Comparison of ENCODE assay signal across 12 mouse cellular contexts in genomic region chr1:68748976-68749375, GRCm38 (mm10).
A peak's percentile ranks its signal among the peaks of the same experiment; 100 is the strongest.
DNase-seq lines count a peak whose midpoint lies in the region; ATAC-seq and TF ChIP-seq lines count a peak whose summit lies in the region.
"Had no signal": no experiment of that assay in that cellular context is flagged by ENCODE, and none has a peak within 500 bp of the region (broad histone marks: within the 10 kb centered on the region; RNA-seq: fewer than 3 reads in every experiment).

No protein-coding gene starts in this region.

- DNase-seq in kidney, postnatal 10 days, result peak; percentile 7
- no peak for DNase-seq in kidney, postnatal 14 days
- DNase-seq in cerebellum, adult 11-12 months, result peak; percentile 90
- DNase-seq in midbrain, embryonic 14.5 days, result peak; percentile 55
- DNase-seq in liver, postnatal 0 days, result no peak
- DNase-seq in limb, embryonic 10.5 days (ENCODE audit: low spot score), result no peak
- no peak for DNase-seq in adrenal gland, adult 2 months
- DNase-seq: kidney, adult 8-10 months; liver, embryonic 13.5 days had no signal

- 22% methylated on average over 1 of the region's 1 CpGs for WGBS in forebrain, embryonic 15.5 days
- 53% methylated on average over 1 of the region's 1 CpGs for WGBS in midbrain, embryonic 14.5 days
- 36% methylated on average over 1 of the region's 1 CpGs for WGBS in liver, postnatal 0 days (ENCODE audit: insufficient replicate concordance)
- WGBS in limb, embryonic 10.5 days, result 34% methylated on average over 1 of the region's 1 CpGs

- H3K9ac ChIP-seq in forebrain, embryonic 15.5 days (replicated peaks), result no peak overlapping the region
- H3K9ac ChIP-seq in midbrain, embryonic 14.5 days (replicated peaks; ENCODE audit: low read length), result no peak overlapping the region
- H3K9ac ChIP-seq in liver, postnatal 0 days (replicated peaks), result no peak overlapping the region
- H3K9ac ChIP-seq: embryonic facial prominence, embryonic 12.5 days; liver, embryonic 13.5 days had no signal

- no peaks in the 10 kb centered on the region for H3K27me3 ChIP-seq in forebrain, embryonic 15.5 days
- H3K27me3 ChIP-seq in midbrain, embryonic 14.5 days (ENCODE audit: control insufficient read depth, insufficient read depth, low read length), result no peaks in the 10 kb centered on the region
- no peaks in the 10 kb centered on the region for H3K27me3 ChIP-seq in liver, postnatal 0 days (ENCODE audit: insufficient read depth, low read length)
- H3K27me3 ChIP-seq in limb, embryonic 10.5 days (ENCODE audit: low read depth, poor library complexity, severe bottlenecking), result no peaks in the 10 kb centered on the region
- H3K27me3 ChIP-seq: CH12.LX; embryonic facial prominence, embryonic 12.5 days; liver, embryonic 13.5 days had no signal

- H3K9me3 ChIP-seq in forebrain, embryonic 15.5 days, result no peaks in the 10 kb centered on the region
- no peaks in the 10 kb centered on the region for H3K9me3 ChIP-seq in midbrain, embryonic 14.5 days (ENCODE audit: control insufficient read depth, low read length)
- no peaks in the 10 kb centered on the region for H3K9me3 ChIP-seq in liver, postnatal 0 days (ENCODE audit: low read length)
- H3K9me3 ChIP-seq in limb, embryonic 10.5 days (replicated peaks), result no peaks in the 10 kb centered on the region
- H3K9me3 ChIP-seq: embryonic facial prominence, embryonic 12.5 days; liver, embryonic 13.5 days had no signal

- no peak overlapping the region for H3K4me3 ChIP-seq in forebrain, embryonic 15.5 days
- no peak overlapping the region for H3K4me3 ChIP-seq in midbrain, embryonic 14.5 days (replicated peaks; ENCODE audit: low read depth, low read length)
- H3K4me3 ChIP-seq in liver, postnatal 0 days (ENCODE audit: low read depth, low read length), result no peak overlapping the region
- H3K4me3 ChIP-seq in limb, embryonic 10.5 days, result no peak overlapping the region
- H3K4me3 ChIP-seq: embryonic facial prominence, embryonic 12.5 days; liver, embryonic 13.5 days had no signal

- peaks cover 7% of the 10 kb centered on the region for H3K4me1 ChIP-seq in forebrain, embryonic 15.5 days
- H3K4me1 ChIP-seq in midbrain, embryonic 14.5 days (ENCODE audit: control insufficient read depth, insufficient read depth, low read length), result no peaks in the 10 kb centered on the region
- H3K4me1 ChIP-seq in liver, postnatal 0 days (ENCODE audit: insufficient read depth), result no peaks in the 10 kb centered on the region
- no peaks in the 10 kb centered on the region for H3K4me1 ChIP-seq in limb, embryonic 10.5 days
- H3K4me1 ChIP-seq: embryonic facial prominence, embryonic 12.5 days; liver, embryonic 13.5 days had no signal

- peak; percentile 88 for ATAC-seq in forebrain, embryonic 15.5 days (replicated peaks)
- peak; percentile 40; the same call in 1 of the 2 replicates for ATAC-seq in midbrain, embryonic 14.5 days (ENCODE audit: low FRiP score, low TSS enrichment)
- no peak for ATAC-seq in liver, postnatal 0 days

- TF ChIP-seq CTCF in liver, postnatal 0 days (IDR thresholded peaks at IDR 0.05; ENCODE audit: low read depth), result no peak

- H3K27ac ChIP-seq in forebrain, embryonic 15.5 days (replicated peaks), result no peak overlapping the region
- no peak overlapping the region for H3K27ac ChIP-seq in midbrain, embryonic 14.5 days (replicated peaks; ENCODE audit: low read depth, low read length)
- no peak overlapping the region for H3K27ac ChIP-seq in liver, postnatal 0 days (ENCODE audit: low read depth)
- H3K27ac ChIP-seq in limb, embryonic 10.5 days, result no peak overlapping the region
- H3K27ac ChIP-seq: embryonic facial prominence, embryonic 12.5 days; liver, embryonic 13.5 days had no signal

- no peak for TF ChIP-seq EP300 in liver, postnatal 0 days (IDR thresholded peaks at IDR 0.05; ENCODE audit: low read depth)

- no peaks in the 10 kb centered on the region for H3K36me3 ChIP-seq in forebrain, embryonic 15.5 days
- no peaks in the 10 kb centered on the region for H3K36me3 ChIP-seq in midbrain, embryonic 14.5 days (ENCODE audit: control insufficient read depth, insufficient read depth, low read length)
- H3K36me3 ChIP-seq in liver, postnatal 0 days (replicated peaks; ENCODE audit: insufficient read depth, low read length), result no peaks in the 10 kb centered on the region
- no peaks in the 10 kb centered on the region for H3K36me3 ChIP-seq in limb, embryonic 10.5 days
- H3K36me3 ChIP-seq: embryonic facial prominence, embryonic 12.5 days; liver, embryonic 13.5 days had no signal

- H3K4me2 ChIP-seq in forebrain, embryonic 15.5 days (replicated peaks), result no peak overlapping the region
- no peak overlapping the region for H3K4me2 ChIP-seq in midbrain, embryonic 14.5 days (ENCODE audit: low read length)
- H3K4me2 ChIP-seq in liver, postnatal 0 days (ENCODE audit: low read depth, low read length), result no peak overlapping the region
- H3K4me2 ChIP-seq: embryonic facial prominence, embryonic 12.5 days; liver, embryonic 13.5 days had no signal

Comparison
In these comparisons a context has a peak if more than half of its experiments do, and no peak if none do; other contexts are left out.
1. DNase-seq: peak in kidney, postnatal 10 days (single experiment), cerebellum, adult 11-12 months (single experiment) and midbrain, embryonic 14.5 days (single experiment); none in kidney, postnatal 14 days (single experiment), liver, postnatal 0 days (single experiment), limb, embryonic 10.5 days (single experiment) and adrenal gland, adult 2 months (single experiment).